Mouse (Mus musculus) brain, embryonic 18.5 days (tissue): ENCODE data around the gene Aldh2.
"Not testable (repeated sequence)": the region's sequence is repeated elsewhere in the genome, so short reads cannot be mapped to it uniquely, and the experiment has no call there.

Experiments used
- DNase-seq: peaks from one replicate; pipeline ENCODE4 v3.0.0-alpha.2; 2012; ENCODE audit warnings: low read depth, low spot score

The Aldh2 gene

DNA sequence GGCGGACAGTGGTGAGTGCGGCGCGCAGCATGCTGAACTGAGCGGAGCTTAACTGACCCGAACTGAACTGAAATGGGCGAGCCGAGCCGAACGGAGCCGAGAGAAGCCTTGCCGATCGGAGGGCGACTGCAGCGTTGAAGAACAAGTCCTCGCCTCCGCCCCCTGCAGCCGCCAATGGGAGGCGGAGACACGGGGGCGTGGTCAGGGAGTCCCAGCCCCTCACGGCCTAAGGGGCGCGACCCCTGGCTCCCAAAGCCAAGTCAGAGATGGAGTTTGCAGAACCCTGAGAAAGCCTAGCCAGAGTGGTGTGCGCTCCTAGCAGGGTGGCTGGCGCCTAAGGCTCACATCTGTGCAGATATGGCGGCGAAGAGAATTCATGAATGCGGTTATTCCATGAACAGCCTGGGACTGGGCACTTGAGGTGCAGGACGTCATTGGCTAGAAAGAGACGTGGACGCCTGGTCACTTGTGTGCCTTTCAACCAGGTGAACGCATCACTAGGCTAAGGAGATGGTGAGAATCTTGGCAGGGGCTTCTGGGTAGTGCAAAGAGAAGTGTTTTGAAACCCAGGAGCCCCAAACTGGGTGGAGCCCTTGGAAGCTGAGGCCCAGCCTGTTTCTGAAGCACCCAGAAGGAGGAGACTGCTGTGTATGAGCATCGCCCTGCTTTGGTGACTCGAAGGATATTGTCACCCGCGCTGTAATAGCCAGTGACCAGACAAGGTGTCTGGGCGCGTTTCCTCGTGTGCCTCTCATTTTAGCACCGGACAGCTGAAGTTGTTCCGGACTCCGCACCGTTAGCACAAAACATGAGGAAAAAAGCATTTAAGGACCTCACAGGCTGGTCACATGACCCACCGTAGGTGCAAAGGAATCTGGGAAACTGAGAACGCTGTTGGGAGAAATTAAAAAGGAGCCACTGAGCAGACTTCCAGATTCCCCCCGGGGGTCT lies at the start of gene Aldh2:
Gene Aldh2 (minus strand): TSS at position 374 of the 951 bp plus-strand sequence.
- peak; percentile 61 for DNase-seq

DNA sequence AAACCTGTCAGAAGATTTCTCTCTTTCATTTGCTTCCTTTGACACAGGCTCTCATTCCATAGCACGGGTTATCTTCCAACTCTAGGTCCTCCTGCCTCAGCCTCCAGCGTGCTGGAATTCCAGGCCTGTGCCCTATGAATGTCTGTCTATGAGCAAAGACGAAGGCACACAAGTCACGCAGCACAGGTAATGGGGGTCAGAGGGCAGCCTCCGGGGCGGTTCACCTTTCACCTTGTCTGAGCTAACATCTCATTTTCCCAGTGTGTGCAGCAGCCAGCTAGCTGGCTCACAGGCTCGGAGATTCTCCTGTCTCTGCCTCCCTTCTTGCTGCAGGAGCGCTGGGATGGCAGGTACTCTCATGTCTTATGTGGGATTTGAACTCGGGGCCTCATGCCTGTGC lies 46.0 kb upstream of the Aldh2 start:
- no peak for DNase-seq

DNA sequence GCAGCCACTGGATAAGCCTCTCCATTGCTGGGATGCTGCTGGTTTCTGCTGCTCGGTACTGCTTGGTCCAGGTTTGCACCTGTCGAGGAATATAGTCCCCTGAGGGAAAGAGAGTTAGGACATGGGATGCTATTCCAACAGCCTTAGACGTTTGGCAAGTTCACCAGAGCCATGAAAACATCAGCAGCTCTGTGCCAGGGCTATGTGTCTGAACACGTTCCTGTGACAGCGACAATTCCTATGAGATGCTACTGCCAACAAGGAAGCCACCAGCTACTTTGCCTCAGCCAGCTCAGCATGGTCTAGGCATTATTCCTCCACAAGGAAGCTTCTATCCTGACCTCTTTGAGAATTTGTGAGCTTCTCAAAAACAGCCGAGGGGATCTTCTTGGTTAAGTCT lies 43.7 kb upstream of the Aldh2 start:
- DNase-seq: no peak

GRCm38 (mm10) chr5:121634668-121635067 lies 41.0 kb upstream of the Aldh2 start:
- DNase-seq: no peak

GRCm38 (mm10) chr5:121632804-121633203 lies 39.2 kb upstream of the Aldh2 start:
- DNase-seq: no peak

DNA sequence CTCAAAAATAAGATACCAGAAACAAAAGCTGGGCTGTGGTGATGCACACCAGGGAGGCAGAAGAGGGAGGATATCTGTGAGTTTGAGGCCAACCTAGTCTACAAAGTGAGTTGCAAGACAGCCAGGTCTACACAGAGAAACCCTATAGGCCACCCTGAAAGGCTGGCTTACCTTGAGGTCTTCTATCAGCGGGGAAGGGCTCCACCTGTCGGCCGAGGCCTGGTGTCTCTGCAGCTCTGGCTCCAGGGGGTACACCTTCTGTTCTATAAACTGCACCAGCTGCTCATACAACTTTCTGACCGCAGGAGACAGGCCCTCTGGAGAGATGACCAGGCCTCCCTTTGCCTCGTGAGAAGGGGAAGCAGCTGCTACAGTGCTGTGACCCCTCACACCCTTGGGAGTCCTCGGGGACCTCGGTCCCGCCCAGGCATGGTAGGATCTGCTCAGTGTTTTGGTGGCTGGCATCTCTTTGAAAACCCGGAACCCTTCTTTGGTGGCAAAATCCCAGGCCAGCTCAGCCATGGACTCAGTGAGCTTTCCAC lies 37.6 kb upstream of the Aldh2 start:
- not testable (repeated sequence) for DNase-seq

DNA sequence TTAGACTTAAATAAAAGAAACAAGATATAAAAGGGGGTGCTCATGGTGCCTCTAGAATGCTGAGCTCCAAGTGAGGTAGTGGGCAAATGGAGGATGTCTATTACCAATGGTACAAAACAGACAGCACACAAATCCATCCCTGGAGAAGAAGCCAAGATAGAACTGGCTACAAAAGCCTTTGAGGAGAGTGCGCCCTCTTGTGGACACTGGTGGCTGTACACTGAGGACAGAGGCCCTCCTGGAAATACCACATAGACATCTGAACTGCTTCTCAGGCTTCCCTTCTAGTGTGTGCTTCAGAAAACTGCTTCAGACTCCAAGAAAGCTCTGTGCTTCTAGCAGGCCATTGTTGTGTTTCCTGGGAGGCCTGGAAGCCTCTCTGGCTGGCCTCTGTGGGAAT lies 34.2 kb upstream of the Aldh2 start:
- no peak for DNase-seq

DNA sequence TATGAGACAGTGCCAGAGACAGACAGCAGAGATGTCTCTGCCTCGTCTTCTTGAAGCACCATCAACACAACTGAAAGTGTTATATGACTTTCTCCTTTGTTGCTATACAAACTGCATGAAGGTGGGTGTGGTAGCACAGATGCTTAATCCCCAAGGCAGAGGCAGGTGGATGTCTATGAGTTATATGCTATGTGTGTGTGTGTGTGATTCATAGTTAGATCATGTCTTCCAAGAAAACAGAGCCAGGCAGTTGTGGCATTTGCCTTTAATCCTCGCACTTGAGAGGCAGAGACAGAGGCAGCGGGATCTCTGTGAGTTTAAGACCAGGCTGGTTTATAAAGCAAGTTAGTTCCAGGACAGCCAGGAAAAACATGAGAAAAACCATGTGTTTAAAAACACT lies 29.6 kb upstream of the Aldh2 start:
- DNase-seq: no peak

DNA sequence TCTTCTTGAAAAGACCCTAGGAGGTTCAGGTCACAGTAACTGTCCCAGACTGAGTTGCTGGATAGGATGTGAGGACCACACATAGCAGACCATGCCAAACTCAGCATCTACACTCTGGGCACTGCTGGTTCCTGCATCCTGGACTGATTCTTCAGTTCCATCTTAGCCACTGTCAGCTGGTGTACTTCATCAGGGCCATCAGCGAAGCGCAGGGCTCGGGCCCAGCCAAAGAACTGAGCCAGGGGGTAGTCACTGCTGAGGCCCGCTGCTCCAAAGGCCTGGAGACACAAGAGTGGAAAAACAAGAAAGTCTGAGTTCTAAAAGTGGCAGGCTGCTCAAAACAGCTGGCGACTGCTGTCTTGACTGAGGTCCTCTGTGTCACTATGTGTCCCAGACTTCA lies 27.5 kb upstream of the Aldh2 start:
- no peak for DNase-seq

DNA sequence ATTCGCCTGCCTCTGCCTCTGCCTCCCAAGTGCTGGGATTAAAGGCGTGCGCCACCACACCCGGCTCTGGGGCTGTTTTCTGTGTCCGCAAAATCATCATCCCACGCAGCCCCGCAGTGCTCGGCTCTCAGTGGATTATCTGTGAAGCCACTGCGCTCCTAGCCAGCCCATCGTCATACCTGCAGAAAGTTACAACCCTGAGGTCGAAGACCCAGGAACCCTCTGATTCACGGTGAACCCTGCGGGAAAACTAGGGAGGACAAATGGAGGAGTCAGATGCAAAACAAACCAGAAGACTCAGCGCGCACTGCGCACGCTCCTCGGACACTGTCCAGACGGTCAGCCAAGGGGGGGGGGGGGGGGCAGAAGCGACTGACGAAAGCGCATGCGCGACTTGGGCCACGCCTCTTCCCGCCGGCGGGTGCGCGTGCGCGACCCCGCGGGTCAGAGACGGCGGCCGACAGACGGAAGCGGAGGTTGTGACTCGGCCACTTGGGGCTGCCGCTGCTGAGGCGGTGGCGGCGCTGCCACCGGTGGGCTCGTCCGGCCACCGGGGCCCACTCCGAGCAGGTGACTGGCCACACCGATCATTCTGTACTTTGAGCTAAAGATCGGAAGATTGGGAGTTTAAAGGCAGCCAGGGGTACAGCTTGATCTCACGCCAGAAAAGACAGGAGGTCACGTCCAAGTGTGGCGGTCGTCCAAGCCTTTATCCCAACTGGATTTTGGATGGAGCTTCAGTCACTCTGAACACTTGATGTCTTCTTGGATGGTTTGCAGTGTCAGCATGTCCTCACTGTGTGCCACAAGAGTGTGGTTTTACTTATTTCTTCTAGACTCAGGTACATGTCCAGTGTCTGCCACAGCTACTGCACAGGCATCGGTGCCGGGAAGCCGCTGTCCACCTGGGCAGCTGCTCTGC lies 25.2 kb upstream of the Aldh2 start, which contains the start of gene Acad12:
Gene Acad12 (minus strand): TSS at position 347 of the 922 bp plus-strand sequence.
- peak; percentile 49 for DNase-seq

- not testable (repeated sequence) for DNase-seq
Measured at GRCm38 (mm10) chr5:121614921-121615320, 21.3 kb upstream of the Aldh2 start.

DNA sequence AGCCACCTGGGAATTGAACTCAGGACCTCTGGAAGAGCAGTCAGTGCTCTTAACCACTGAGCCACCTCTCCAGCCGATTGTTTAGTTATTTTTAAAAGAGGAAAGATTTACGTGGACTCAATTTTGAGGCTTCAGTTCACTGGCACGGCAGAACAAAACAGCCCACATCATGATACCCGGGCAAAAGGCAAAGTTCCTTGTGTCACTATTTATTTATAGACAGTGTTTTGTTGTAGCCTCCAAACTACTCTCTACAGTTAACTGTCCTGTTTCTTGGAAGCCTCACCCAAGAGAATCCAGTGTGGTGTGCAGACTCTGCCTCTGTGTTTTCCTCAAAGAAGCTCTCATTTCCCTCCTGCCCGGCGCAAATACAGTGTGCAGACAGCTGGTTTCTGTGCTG lies 18.4 kb upstream of the Aldh2 start:
- DNase-seq: no peak

GRCm38 (mm10) chr5:121609556-121610135 lies 16.0 kb upstream of the Aldh2 start:
- DNase-seq: not testable (repeated sequence)

DNA sequence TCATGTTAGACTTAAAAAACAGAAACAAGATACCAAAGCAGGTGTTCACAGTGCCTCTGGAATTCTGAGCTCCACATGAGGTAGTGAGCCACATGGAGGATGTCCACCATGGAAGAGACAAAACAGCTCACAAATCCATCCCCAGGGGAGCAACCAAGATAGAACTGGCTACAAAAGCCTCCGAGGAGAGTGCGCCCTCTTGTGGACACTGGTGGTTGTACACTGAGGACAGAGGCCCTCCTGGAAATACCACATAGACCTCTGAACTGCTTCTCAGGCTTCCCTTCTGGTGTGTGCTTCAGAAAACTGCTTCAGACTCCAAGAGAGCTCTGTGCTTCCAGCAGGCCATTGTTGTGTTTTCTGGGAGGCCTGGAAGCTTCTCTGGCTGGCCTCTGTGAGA lies 12.5 kb upstream of the Aldh2 start:
- DNase-seq: no peak

- DNase-seq: not testable (repeated sequence)
Measured at GRCm38 (mm10) chr5:121603815-121604214, 10.2 kb upstream of the Aldh2 start.

GRCm38 (mm10) chr5:121601547-121602299 lies 8.1 kb upstream of the Aldh2 start:
- DNase-seq: peak; percentile 24

- no peak for DNase-seq
Measured at GRCm38 (mm10) chr5:121598871-121599610, 5.4 kb upstream of the Aldh2 start.

DNA sequence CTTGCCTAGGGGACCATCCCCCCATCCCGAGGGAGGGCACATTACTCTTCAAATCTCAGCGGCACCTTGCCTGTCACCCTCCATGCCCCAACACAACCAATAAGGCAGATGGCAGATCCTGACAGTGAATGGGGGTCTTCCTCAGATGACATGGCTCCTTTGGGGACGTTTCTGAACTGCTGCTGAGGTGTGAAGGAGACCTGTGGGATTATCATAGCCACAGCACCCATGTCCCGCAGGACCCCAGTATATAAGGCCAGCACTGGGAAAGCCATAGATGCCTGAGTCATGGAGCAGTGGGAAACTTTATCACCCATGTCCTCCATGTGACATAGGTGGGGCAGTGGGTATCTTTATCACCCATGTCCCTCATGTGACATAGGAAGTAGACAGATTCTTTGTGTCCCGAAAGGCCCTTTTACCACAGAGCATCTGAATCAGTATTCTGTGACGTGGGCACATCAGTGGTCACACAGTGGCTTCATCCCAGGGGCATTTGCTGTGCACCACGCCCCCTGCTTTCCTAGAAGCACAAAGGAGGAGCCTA lies 4.4 kb upstream of the Aldh2 start:
- DNase-seq: no peak

DNA sequence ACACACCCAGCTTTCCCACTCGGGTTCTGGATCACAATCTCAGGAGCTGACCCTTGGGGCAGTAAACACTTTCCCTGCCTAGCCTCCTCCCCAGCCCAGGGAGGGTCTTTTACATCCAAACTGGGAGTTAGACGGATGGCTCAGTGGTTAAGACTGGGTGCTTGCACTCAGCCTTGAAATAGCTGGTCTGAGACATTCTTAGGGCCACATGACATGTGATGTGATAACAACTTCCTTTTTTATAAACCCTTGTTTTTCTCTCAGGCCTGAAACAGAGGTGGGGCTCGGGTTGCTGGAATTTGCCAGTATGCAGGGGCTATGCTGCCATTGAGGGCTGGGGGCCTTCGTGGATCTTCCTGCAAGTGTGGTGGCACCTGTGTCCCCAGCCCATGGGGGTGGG lies 3.7 kb upstream of the Aldh2 start:
- DNase-seq: no peak

DNA sequence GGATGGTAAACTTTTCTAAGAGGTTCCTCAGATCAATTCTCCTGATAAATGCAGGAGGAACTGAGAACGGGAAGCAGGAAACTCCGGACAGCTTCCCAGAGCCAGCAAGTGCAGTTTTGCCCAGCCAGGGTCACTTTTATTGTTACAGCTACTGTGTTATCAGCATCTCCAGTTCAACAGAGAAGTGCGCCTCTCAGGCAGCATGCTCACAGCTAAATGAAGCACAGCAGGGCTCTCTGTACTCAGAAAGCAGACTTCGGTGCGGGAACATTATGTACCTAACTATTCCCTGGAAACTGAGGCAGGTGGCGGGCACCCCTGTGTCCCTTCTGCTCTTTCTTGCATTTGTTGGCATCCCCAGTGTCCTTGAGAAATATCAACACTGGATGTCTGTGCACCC lies 2.6 kb upstream of the Aldh2 start:
- no peak for DNase-seq
